Mouse (Mus musculus): ENCODE data around the gene Aqp6. TPM values are rescaled to one million over a fixed set of nuclear protein-coding genes. Genes with fewer than 3 reads are reported as not detected.

Gene Aqp6
- not detected for polyA plus RNA-seq (2017; shearing (Covaris generic))

DNA sequence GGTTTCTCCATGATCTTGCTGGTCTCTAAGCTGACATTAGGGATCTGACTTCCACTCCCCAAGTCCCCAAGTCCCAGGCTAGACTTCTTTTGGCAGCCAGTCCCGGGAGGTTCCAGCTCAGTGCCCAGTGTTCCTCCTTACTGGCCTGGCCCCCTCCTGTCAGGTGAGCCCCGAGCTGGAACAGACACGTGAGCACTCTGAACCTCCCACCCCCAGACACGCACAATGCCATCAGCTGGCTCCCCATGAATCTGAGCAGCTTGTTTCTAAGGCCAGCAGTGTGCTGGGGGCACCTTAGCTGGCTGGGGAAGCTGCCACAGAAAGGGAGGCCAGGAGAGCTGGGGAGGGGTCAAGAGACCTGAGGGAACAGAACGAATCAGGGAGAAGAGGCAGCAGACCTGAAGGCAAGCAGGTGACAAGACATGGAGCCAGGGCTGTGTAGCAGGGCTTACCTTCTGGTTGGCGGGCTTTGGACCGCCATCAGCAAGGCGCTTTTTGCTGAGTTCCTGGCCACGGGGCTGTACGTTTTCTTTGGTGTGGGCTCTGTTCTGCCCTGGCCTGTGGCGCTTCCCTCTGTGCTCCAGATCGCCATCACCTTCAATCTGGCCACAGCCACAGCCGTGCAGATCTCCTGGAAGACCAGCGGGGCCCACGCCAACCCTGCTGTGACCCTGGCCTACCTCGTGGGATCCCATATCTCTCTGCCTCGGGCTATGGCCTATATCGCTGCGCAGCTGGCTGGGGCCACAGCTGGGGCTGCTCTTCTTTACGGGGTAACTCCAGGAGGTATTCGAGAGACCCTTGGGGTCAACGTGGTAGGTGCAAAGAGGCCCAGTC lies at the start of gene Aqp6:
Aqp6 (plus strand) TSS at position 415 of the 837 bp plus-strand sequence.
- ATAC-seq = no peak

DNA sequence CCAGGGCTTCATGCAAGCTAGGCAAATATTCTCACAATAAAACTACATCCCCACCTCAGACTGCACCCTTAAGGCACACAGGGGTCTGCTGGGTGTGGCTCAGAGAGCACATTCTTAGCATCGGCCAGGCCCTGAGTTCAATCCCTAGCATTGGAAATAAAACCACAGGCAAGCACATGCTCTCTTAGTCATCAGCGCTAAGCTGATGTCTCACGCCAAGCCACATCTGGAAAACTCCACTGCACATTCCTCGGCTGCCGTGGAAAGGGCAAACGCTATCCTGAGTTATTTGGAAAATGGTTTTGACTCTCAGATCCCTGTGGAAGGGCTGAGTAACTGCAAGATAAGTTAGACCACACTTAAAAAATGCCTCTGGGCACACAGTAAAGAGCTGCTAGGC lies 47.4 kb upstream of the Aqp6 start:
- ATAC-seq = no peak

- no peak for ATAC-seq
These were observed 42.3 kb upstream of the Aqp6 start for GRCm38 (mm10) chr15:99558947-99559346.

DNA sequence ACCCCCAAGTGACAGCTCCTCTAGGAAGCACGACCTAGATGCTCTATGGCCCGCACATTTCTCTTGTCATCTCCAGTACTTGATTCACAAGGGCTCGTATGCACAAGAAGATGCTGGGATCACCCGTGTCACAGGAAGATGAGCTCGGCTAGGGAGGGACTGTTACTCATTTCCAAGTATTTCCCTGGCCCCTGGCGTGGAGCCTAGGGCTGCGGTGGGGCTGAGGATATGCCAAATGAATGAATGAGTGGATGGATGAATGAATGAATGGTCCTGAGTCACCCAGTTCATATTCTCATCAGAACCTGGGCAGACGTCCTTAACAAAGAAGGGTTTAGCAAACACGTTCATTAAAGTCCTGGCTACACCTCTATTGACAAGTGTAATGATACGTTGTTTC lies 41.0 kb upstream of the Aqp6 start:
- ATAC-seq = no peak

- no peak for ATAC-seq
These were observed 33.8 kb upstream of the Aqp6 start for GRCm38 (mm10) chr15:99567371-99567770.

DNA sequence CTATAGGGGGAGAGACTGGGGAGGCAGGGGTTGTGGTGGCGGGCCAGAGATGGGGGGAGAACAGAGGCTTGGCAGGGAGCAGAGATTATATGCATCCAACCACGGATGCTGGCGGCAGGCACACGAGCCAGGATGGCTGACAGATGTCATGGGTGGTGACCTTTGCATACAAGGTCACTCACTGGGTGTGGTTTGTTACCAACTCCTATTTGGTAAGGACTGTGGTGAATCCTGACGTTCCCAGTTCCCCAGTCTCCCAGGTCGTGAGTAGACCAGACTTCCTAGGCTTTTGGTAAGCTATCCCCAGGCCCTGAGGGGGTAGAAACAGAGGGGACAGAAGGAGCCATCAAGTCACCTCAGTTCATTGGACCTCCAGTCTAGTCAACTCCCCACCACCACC lies 32.5 kb upstream of the Aqp6 start:
- ATAC-seq = no peak

DNA sequence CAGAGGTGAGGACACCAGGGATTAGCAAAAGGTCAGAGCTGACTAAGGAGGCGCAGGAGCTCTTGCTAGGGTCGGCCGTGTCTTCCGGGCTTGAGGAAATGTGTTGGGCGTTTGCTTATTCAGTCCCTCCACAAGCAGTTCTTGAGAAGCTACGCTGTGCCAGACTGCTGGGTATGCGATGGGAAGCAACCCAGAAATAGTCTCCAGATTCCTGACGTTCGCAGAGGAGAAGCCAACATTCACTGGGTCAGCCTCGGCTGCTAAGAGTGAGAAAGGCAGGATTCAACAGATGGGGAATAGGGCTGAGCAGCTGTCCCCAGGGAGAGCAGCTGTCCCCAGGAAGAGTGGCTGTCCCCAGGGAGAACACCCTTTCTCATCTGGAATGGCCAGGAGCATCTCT lies 32.1 kb upstream of the Aqp6 start:
- ATAC-seq = no peak

DNA sequence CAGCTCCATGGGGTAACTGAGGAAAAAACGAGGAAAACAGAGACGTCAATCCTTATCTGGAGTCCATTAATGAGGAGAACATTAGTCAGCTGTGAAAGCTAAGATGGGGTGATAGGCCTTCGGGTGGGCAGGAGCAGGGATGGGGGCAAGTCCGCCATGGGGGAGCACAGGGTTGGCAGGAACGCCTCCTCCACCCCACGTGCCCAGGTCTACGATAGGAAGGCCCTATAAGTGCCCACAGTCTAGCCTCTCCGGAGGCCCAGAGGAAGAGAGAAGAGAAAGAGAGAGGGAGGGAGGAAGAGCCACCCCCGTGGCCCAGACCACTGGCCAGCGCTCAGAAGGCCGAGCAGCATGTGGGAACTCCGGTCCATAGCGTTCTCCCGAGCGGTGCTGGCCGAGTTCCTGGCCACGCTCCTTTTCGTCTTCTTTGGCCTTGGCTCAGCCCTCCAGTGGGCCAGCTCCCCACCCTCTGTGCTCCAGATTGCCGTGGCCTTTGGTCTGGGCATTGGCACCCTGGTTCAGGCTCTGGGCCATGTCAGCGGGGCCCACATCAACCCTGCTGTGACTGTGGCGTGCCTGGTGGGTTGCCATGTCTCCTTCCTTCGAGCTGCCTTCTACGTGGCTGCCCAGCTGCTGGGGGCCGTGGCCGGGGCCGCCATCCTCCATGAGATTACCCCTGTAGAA lies 22.3 kb upstream of the Aqp6 start, which contains the start of gene Aqp2:
Aqp2 (plus strand) TSS at position 254 of the 684 bp plus-strand sequence.
- ATAC-seq = no peak

DNA sequence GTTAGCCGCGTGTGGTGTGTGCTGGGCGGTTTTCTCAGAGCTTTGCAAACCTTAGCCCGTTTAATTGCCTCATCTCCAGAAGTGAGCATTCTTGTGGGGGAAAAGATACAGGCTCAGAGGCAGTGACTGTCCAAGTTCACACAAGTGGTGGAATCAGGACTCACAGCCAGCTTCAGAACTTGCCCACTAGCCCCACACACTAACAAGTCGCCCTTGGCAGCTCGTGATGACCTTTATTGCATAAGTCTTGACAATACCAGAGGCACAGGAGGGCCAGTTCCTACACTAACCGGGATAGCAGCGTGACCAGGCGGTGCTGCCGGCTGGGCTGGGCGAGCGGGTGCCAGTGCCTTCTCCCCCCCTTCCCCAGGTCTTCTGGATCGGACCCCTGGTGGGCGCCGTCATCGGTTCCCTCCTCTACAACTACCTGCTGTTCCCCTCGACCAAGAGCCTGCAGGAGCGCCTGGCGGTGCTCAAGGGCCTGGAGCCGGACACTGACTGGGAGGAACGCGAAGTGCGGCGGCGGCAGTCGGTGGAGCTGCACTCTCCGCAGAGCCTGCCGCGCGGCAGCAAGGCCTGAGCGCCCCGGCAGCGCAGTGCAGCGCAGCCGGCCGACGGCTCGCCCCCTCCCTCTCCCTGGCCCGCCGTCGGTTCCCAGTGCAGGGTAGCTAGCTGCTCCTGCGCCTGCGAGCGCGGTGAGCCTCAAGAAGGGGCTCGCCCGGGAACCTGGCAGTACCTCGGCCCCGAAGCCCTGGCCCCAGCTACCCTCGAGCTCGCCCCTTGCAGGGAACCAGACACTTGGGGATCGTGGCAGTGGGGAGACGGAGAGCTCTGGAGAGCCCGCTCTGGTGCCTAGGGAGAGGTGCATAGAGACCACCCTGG lies 17.5 kb upstream of the Aqp6 start:
- ATAC-seq = no peak

- ATAC-seq = no peak
These were observed 16.6 kb upstream of the Aqp6 start for GRCm38 (mm10) chr15:99584407-99585202.

DNA sequence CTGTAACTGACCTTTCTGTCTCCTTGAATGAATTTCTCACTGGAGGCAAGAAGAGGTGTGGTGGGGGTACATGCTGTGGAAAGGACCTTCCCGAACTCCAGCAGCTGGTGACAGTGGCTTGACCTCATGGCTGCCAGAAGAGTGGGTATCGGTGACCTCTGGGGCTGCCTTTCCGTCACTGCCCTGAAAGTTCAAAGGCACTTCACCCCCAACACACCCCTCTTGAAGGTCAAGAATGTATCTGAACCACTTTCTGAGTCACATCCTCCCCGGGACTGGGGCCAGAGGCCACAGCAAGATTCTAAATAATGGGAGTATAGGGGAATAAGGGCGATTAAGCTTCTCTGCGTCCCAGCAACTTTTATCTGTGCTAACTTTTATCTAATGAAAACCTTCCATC lies 15.5 kb upstream of the Aqp6 start:
- no peak for ATAC-seq

DNA sequence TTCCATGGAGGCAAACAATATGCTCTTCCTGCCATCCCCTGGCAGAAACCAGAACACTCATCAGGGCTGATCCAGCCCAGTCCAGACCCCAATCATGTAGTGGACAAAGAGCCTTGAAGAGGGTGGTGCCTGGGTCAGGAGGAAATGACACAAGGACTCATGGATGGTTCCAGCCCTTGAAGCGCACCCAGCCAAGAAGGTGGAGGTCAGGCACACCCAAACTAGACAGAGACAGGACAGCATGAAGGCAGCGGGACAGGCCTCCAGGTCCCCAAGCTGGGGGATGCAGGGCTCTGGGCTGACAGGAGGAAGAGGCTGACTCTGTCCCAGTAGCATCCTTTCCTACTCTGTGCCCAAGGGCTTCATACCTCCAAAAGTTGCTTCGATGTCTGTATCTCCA lies 14.7 kb upstream of the Aqp6 start:
- ATAC-seq = no peak

- ATAC-seq = no peak
These were observed 12.0 kb upstream of the Aqp6 start for GRCm38 (mm10) chr15:99589237-99589636.

- ATAC-seq = no peak
These were observed 11.5 kb upstream of the Aqp6 start for GRCm38 (mm10) chr15:99589704-99590103.

DNA sequence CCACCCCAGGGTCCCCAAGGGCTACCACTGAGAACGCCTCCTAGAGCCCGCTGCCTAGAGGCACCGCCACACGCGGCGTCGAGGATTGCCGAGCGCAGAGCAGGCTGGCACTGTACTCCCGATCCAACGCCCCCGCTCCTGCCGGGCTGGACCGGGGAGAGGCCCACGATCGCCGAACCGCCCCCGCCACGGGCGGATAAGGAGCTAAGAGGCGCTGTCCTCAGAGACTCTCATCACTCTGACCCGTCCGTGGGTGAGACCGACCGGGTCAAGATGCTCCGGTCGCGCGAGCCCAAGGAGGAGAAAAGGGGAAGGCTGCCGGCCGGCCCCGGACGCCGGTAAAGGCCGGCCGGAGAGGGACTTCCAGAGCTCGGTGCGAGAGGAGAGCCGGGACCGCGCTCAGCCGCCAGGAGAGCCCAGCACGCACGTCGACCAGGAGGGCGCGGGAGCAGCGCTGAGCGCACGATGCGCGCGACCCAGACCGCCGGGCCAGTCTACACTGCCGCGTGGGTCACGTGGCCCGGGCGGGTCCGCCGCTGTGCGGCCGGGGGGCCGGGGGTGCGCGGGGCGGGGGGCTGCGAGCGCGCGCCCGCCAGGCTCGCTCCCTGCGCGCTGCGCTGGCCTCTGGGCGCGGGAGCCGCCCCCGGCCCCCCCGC lies 10.6 kb upstream of the Aqp6 start, which contains the start of gene Aqp5:
Aqp5 (plus strand) TSS at position 354 of the 656 bp plus-strand sequence.
- ATAC-seq = no peak

GRCm38 (mm10) chr15:99592177-99592576 lies 9.0 kb upstream of the Aqp6 start:
- no peak for ATAC-seq

DNA sequence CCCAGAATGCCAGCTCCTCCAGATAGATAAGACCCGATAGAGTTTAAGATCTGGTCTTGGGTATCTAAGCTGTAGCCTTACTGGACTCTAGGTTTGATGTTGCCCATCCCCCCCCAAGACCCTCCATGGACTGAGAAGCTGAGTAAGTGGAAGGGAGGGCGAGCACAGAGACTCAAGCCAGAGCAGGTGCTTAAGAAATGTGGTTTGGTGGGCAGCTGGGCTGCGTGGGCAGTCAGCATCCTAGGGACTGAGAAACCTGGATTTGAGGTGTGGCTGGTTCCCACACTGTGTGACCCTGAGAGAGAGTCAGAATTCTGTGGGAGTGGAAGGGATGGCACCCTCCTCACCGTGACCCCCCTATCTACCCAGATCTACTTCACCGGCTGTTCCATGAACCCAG lies 8.3 kb upstream of the Aqp6 start:
- ATAC-seq = no peak

- no peak for ATAC-seq
These were observed 6.2 kb upstream of the Aqp6 start for GRCm38 (mm10) chr15:99594951-99595350.

DNA sequence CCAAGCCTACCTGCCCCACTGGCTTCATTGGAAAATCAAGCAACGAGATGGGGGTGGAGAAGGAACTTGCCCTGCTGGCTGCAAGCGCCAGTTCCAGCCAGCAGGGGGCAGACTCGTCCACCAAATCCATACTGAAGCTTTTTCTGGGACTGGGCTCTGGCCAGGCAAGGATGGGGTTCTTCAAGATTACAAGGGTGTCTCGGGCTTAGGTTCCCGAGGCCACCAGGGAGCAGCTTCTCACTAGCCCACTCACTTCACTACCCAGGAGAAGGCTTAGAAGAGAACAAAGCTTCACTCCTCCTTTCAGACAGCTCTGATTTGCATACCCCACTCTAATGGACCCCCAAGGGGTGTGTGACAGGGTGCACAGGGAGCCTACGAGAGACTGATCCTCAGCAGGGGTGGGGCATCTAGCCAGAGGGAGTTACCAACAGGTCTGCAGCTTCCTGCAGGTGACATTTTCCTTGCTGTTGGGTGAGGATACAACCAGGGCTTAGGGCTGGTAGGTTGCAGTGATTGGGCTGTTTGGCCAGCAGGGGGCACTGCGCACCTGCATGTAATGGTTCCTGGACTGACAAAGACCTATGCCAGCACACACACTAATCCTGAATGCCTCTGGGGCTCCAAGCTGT lies 5.0 kb upstream of the Aqp6 start:
- ATAC-seq = peak; percentile 59

DNA sequence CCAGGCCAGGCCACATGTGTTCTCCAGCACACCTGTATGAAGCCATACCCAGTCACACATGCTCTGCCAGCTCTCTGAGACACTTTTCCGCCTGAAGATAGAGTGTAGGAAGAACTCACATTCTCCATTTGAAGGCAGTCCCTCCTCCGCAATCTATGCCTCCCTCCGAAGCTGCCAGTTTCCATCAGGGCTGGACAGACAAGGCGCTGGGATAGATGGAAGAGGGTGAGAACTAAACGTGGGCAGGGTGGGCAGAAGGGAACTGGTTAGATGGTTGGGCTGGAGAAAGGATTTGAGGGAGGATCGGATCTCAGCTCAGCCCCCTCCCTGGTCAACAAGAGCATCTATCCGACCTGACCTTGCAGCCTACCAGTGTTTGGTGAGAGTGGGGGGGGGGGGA lies 4.4 kb upstream of the Aqp6 start:
- no peak for ATAC-seq

- no peak for ATAC-seq
These were observed 3.6 kb upstream of the Aqp6 start for GRCm38 (mm10) chr15:99597596-99597995.

Measured in activated CD4-positive, CD25-positive, alpha-beta regulatory T cell, adult 4 months (primary cell).